Mouse (Mus musculus) small intestine, adult 2 months (tissue): ENCODE results near the gene Slc35a3. TPM values are rescaled to one million over a fixed set of nuclear protein-coding genes. Genes with fewer than 3 reads are reported as not detected.

ENCODE experiments used
- H3K27ac ChIP-seq: fragments of 200-500 bp; 2 replicates; pipeline ENCODE4 v1.5.1; 2012; ENCODE audit warnings: low read depth, low read length, control low read depth, inconsistent platforms; ENCODE audit not compliant: insufficient read depth
- H3K27me3 ChIP-seq: fragments of 200-500 bp; 2 replicates; pipeline ENCODE4 v1.6.1; 2012; ENCODE audit warnings: mild to moderate bottlenecking, moderate library complexity, low read length, inconsistent platforms; ENCODE audit not compliant: control insufficient read depth, insufficient read depth
- H3K36me3 ChIP-seq: fragments of 200-500 bp; 2 replicates; pipeline ENCODE4 v1.6.1; 2012; ENCODE audit warnings: mild to moderate bottlenecking, low read length, control low read depth, inconsistent platforms; ENCODE audit not compliant: control insufficient read depth, insufficient read depth
- H3K4me1 ChIP-seq: fragments of 200-500 bp; 2 replicates; pipeline ENCODE4 v1.6.1; 2012; ENCODE audit warnings: low read length, inconsistent platforms, mixed read lengths; ENCODE audit not compliant: control insufficient read depth, insufficient read depth, insufficient read length
- H3K4me3 ChIP-seq: fragments of 200-500 bp; 2 replicates; pipeline ENCODE4 v1.5.1; 2012; ENCODE audit warnings: low read depth, mild to moderate bottlenecking, control low read depth, inconsistent platforms, low read length, moderate library complexity
- CTCF ChIP-seq: fragments of 200-500 bp; IDR thresholded peaks from 2 replicates; pipeline ENCODE4 v1.5.1; 2012; ENCODE audit warnings: low read depth, mild to moderate bottlenecking, control low read depth, inconsistent platforms, low read length, moderate library complexity, mixed read lengths; ENCODE audit not compliant: insufficient replicate concordance, insufficient read length; ENCODE audit errors: extremely low read depth
- POLR2A ChIP-seq: fragments of 200-500 bp; IDR thresholded peaks from 2 replicates; pipeline ENCODE4 v1.6.1; 2012; ENCODE audit warnings: low read depth, mild to moderate bottlenecking, control low read depth, inconsistent platforms, low read length, moderate library complexity
- WGBS: fragments of 180-500 bp; shearing (Covaris S2); methylation state at CpG from one replicate; pipeline ENCODE4 v1.1.7; 2018; 5-methylcytosine and 5-hydroxymethylcytosine counted together
- polyA plus RNA-seq: library from polyadenylated mRNA; depleted of rRNA; stranded (reverse); fragments of >200 nt; gene quantifications from 2 replicates; pipeline ENCODE4 v1.2.3, GENCODE M21; 2012; rRNA removed

The Slc35a3 gene
- polyA plus RNA-seq, 1 experiment: 22.3 TPM

- Histone ChIP-seq H3K36me3 (peaks cover 25% of the 10 kb centered on the region), H3K27ac (no peak overlapping the region), H3K27me3 (no peaks in the 10 kb centered on the region), H3K4me3 (no peak overlapping the region), H3K4me1 (no peaks in the 10 kb centered on the region)
- 93% methylated on average over 7 of the region's 7 CpGs for WGBS
- no peak for TF ChIP-seq CTCF
- TF ChIP-seq POLR2A: no peak
These were observed 90.0 kb downstream of the Slc35a3 start for GRCm38 (mm10) chr3:116622641-116623040.

GRCm38 (mm10) chr3:116620636-116621370, 91.8 kb downstream of the Slc35a3 start:
- H3K27me3 ChIP-seq: no peaks in the 10 kb centered on the region
- H3K27ac ChIP-seq: no peak overlapping the region
- no peaks in the 10 kb centered on the region for H3K4me1 ChIP-seq
- 87% methylated on average over 7 of the region's 7 CpGs for WGBS
- peaks cover 25% of the 10 kb centered on the region for H3K36me3 ChIP-seq
- TF ChIP-seq CTCF (no peak), POLR2A (no peak)
- no peak overlapping the region for H3K4me3 ChIP-seq

Other genes with a start within 250 kb of the Slc35a3 start
- gene Rtca, start 204.6 kb downstream of the Slc35a3 start, polyA plus RNA-seq: 20.1 and 29.6 TPM in 2 replicates
- 1.2 and 1.3 TPM in 2 replicates for gene Dbt, start 199.8 kb downstream of the Slc35a3 start, polyA plus RNA-seq
- 0.10 and 0.18 TPM in 2 replicates for gene Lrrc39, start 149.9 kb downstream of the Slc35a3 start, polyA plus RNA-seq
- 0.11 and 1.2 TPM in 2 replicates for gene Sass6, start 117.8 kb downstream of the Slc35a3 start, polyA plus RNA-seq
- 0.58 and 1.2 TPM in 2 replicates for gene Trmt13, start 98.2 kb downstream of the Slc35a3 start, polyA plus RNA-seq
- gene Mfsd14a, start 50.2 kb downstream of the Slc35a3 start, polyA plus RNA-seq: 4.0 and 6.7 TPM in 2 replicates
- not detected in 2 replicates for gene Gm43191, start 31.6 kb downstream of the Slc35a3 start, polyA plus RNA-seq
- 1.6 and 1.9 TPM in 2 replicates for gene Agl, start 95.3 kb upstream of the Slc35a3 start, polyA plus RNA-seq
- gene Frrs1, start 146.6 kb upstream of the Slc35a3 start, polyA plus RNA-seq: 19.5 and 23.1 TPM in 2 replicates